Mouse (Mus musculus): Measurements from ENCODE around the gene Maats1. TPM values are rescaled to one million over a fixed set of nuclear protein-coding genes. Genes with fewer than 3 reads are reported as not detected.
A peak's percentile ranks its signal among the peaks of the same experiment; 100 is the strongest.

Maats1 gene
- polyA plus RNA-seq, 1 experiment from 2014 or later: not detected

DNA sequence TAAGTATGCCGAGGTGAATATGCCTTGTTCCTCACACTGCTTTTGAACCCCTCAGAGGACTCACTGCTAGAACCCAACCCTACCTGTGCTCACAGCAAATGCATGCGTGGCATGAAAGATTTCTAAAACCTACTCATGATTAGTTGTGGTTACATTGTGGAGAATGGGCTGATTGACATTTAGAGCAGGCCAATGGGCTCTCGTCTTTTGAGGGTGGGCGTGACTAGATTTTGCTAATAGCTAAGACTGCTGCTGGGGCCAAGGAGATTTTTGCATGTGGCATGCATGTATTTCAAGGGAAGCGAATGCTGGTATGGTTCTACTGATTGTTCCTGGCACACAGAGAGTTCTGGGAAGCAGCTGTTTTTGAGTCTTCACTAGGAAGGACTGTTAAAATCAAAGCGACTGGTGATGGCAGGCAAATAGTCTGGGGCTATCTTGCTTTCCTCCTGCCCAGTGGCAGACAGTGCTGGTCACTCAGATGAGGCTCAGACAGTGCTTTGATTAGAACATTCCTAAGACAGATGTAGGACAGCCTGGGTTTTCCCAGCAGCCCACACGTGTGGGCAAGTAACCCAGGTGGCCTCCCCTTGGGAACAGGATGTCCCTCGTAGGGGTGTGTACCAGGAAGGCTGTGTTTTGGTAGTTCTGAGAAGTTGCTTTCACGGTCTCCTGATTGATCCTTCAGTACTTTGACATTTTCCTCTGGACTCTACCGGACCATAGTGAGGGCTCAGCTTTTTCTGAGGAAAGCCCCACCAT lies 32.6 kb upstream of the Maats1 start:
- no peak overlapping the region for H3K4me3 ChIP-seq (ENCODE audit: low read depth, low read length)
- H3K27me3 ChIP-seq (ENCODE audit: control insufficient read depth, insufficient read depth, low read length): no peaks in the 10 kb centered on the region
- H3K36me3 ChIP-seq (ENCODE audit: control insufficient read depth, insufficient read depth, low read length): no peaks in the 10 kb centered on the region
- 80% methylated on average over 10 of the region's 10 CpGs for WGBS
- H3K4me1 ChIP-seq (ENCODE audit: control insufficient read depth, insufficient read depth, low read length): no peaks in the 10 kb centered on the region; the same call in 1 of the 2 replicates
- H3K9ac ChIP-seq (replicated peaks; ENCODE audit: low read depth, low read length): no peak overlapping the region
- no peak overlapping the region for H3K4me2 ChIP-seq (replicated peaks; ENCODE audit: low read depth, low read length)
- H3K27ac ChIP-seq (ENCODE audit: low read length): no peak overlapping the region
- H3K9me3 ChIP-seq (ENCODE audit: control insufficient read depth, low read depth, low read length): no peaks in the 10 kb centered on the region
- ATAC-seq (ENCODE audit: insufficient number of reproducible peaks, insufficient read depth, low FRiP score, low read depth): no peak

DNA sequence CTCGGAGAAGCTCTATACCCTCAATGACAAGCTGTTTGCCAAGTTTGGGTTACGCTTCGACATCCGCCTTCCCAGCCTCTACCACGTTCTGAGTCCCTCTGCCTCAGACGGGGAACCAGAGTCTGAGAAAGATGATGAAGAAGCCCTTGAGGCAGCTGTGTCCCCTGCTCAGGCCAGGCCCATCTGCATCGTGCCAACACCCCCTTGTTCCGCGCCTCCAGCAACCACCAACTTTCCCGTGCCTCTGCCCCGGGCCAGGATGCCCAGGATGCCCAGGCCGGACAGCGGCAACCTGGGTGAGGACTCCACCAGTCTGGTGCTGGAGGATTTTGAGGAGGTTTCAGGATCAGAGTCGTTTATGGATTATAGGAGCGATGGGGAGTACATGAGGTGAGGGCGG lies 32.0 kb upstream of the Maats1 start:
- Histone ChIP-seq H3K4me2 (replicated peaks; ENCODE audit: low read depth, low read length) (no peak overlapping the region), H3K27ac (ENCODE audit: low read length) (no peak overlapping the region), H3K9me3 (ENCODE audit: control insufficient read depth, low read depth, low read length) (no peaks in the 10 kb centered on the region), H3K27me3 (ENCODE audit: control insufficient read depth, insufficient read depth, low read length) (no peaks in the 10 kb centered on the region), H3K9ac (replicated peaks; ENCODE audit: low read depth, low read length) (no peak overlapping the region), H3K36me3 (ENCODE audit: control insufficient read depth, insufficient read depth, low read length) (no peaks in the 10 kb centered on the region), H3K4me3 (ENCODE audit: low read depth, low read length) (no peak overlapping the region), H3K4me1 (ENCODE audit: control insufficient read depth, insufficient read depth, low read length) (no peaks in the 10 kb centered on the region; the same call in 1 of the 2 replicates)
- WGBS: 85% methylated on average over 16 of the region's 16 CpGs
- ATAC-seq (ENCODE audit: insufficient number of reproducible peaks, insufficient read depth, low FRiP score, low read depth): no peak

DNA sequence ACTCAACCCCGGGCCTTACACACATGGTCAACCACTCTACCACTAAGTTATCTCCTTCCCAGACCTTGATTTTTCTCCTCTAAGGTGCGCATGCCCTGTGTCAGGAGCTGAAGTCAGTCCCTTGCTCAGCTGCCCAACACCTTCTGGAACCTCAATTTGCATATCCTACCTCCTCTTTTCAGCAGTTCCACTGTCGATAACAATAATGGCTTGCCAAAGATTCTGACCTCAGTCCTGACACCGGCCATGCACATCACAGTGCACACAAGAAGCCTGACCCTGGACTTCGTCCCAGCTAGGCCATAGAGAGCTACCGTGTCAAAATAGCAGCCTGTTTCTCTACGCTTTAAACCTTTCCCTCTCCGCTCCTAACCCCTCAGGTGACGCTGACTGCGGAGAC lies 31.5 kb upstream of the Maats1 start:
- Histone ChIP-seq H3K9me3 (ENCODE audit: control insufficient read depth, low read depth, low read length) (no peaks in the 10 kb centered on the region), H3K27ac (ENCODE audit: low read length) (no peak overlapping the region), H3K4me3 (ENCODE audit: low read depth, low read length) (no peak overlapping the region), H3K36me3 (ENCODE audit: control insufficient read depth, insufficient read depth, low read length) (no peaks in the 10 kb centered on the region), H3K9ac (replicated peaks; ENCODE audit: low read depth, low read length) (no peak overlapping the region), H3K4me1 (ENCODE audit: control insufficient read depth, insufficient read depth, low read length) (no peaks in the 10 kb centered on the region; the same call in 1 of the 2 replicates), H3K27me3 (ENCODE audit: control insufficient read depth, insufficient read depth, low read length) (no peaks in the 10 kb centered on the region), H3K4me2 (replicated peaks; ENCODE audit: low read depth, low read length) (no peak overlapping the region)
- WGBS: 82% methylated on average over 10 of the region's 10 CpGs
- no peak for ATAC-seq (ENCODE audit: insufficient number of reproducible peaks, insufficient read depth, low FRiP score, low read depth)

DNA sequence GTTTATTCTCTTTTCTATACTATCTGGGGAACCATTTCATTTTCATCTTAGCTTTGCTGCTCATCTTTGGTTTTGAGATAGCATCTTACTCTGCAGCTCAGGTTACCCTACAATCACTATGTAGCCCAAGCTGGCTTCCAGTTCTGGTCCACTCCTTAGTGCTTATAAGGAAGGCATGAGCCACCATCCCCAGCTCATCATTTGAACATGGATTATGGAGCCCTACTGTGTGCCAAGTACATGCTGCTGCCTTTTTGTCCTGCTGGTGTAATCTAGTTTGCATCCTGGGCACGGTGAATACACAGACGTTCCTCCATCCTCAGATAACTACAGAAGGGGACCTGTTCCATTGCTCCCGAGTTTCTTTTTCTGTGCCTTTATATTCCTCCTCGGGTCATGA lies 30.9 kb upstream of the Maats1 start:
- no peaks in the 10 kb centered on the region for H3K36me3 ChIP-seq (ENCODE audit: control insufficient read depth, insufficient read depth, low read length)
- H3K4me3 ChIP-seq (ENCODE audit: low read depth, low read length): no peak overlapping the region
- no peak overlapping the region for H3K9ac ChIP-seq (replicated peaks; ENCODE audit: low read depth, low read length)
- no peak overlapping the region for H3K4me2 ChIP-seq (replicated peaks; ENCODE audit: low read depth, low read length)
- no peaks in the 10 kb centered on the region for H3K9me3 ChIP-seq (ENCODE audit: control insufficient read depth, low read depth, low read length)
- ATAC-seq (ENCODE audit: insufficient number of reproducible peaks, insufficient read depth, low FRiP score, low read depth): no peak
- no peaks in the 10 kb centered on the region; the same call in 1 of the 2 replicates for H3K4me1 ChIP-seq (ENCODE audit: control insufficient read depth, insufficient read depth, low read length)
- H3K27ac ChIP-seq (ENCODE audit: low read length): no peak overlapping the region
- WGBS: 86% methylated on average over 4 of the region's 4 CpGs
- H3K27me3 ChIP-seq (ENCODE audit: control insufficient read depth, insufficient read depth, low read length): no peaks in the 10 kb centered on the region

DNA sequence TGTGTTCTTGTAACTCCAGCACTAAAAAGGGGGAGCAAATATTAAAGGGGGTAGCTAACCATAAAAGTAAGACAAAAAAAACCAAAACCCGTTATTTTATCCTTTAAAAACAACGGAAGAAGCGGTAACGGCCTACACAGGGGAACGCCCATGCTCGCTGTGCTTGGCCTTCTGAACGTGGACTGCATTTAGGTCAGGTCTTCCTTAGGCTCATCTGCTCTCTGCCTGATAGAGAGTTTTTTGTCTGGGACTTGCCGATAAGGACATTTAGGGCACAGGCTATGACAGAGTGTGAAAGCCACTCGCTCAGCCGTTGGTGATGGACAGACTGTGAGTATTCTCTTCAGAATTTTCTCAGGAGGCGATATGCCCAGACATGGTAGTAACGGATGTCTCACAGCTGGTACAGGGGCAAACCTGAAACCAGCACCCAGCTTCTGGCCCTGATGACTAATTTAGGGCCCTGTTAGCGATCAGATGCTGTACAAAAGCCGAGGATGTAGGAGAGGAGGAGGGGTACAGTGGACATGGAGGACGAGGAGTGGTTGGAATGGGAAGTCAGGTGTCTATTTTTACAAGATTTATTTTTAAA lies 29.9 kb upstream of the Maats1 start:
- Histone ChIP-seq H3K9ac (replicated peaks; ENCODE audit: low read depth, low read length) (no peak overlapping the region), H3K27ac (ENCODE audit: low read length) (no peak overlapping the region), H3K36me3 (ENCODE audit: control insufficient read depth, insufficient read depth, low read length) (no peaks in the 10 kb centered on the region), H3K4me2 (replicated peaks; ENCODE audit: low read depth, low read length) (no peak overlapping the region), H3K9me3 (ENCODE audit: control insufficient read depth, low read depth, low read length) (no peaks in the 10 kb centered on the region), H3K4me3 (ENCODE audit: low read depth, low read length) (no peak overlapping the region), H3K4me1 (ENCODE audit: control insufficient read depth, insufficient read depth, low read length) (no peaks in the 10 kb centered on the region), H3K27me3 (ENCODE audit: control insufficient read depth, insufficient read depth, low read length) (no peaks in the 10 kb centered on the region)
- peak; percentile 76; the same call in 1 of the 2 replicates for ATAC-seq (ENCODE audit: insufficient number of reproducible peaks, insufficient read depth, low FRiP score, low read depth)
- 83% methylated on average over 15 of the region's 15 CpGs for WGBS

DNA sequence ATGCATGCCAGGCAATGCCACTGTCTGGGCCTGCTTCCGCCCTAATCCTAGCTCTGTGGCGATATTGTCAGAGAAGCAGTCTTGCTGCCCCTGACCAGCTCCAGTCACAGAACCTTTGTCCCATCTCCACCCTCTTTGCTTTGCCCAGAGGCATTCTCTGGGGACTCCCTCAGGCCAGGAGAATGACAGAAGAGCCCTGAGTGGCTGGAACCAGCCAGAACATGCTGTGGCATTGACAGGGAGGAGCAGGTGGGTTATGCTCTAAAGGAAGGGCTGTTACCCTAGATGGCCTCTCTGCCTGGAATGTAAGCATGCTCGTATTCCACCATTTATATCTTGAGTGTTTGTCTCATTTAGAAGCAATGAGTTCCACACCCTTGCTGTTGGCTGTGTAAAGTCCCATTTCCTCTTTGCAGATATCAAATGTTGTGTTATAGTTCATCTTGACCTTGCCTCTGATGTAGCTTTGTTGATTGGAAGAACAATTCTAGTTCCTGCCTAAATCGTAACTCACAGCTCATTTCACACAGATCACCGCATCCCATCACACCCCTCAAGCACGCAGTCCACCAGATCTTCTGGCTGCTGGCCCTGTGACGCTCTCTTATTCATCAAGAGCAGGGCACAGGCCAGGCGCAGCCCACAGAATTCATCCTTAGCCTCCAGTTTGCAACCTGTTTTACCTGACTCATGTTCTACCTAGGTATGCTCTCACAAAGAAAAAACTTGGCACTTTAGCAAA lies 28.9 kb upstream of the Maats1 start:
- 80% methylated on average over 8 of the region's 8 CpGs for WGBS

DNA sequence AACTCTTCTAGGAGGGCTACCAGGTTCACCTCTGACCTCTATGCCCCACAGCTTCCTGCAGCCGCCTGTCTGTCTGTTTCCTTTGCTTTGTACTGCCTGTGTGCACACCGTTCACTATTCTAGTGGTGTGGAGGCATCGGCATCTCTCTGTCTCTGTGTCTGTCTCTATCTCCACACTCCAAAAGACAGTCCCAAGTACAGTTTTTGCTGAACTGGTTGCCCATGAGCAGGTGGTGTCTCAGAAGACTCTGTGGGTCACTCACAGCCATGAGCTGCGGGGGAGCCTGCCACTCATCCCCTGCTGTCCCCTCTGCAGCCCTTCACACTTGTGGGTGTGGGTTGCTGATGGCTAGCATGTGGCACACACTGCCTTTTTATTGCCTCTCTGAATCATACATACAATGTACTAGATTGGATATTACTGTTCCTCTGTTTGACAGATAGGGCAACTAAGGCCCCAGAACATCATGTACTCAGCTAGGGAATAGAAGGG lies 28.1 kb upstream of the Maats1 start:
- Histone ChIP-seq H3K36me3 (ENCODE audit: control insufficient read depth, insufficient read depth, low read length) (no peaks in the 10 kb centered on the region), H3K9me3 (ENCODE audit: control insufficient read depth, low read depth, low read length) (no peaks in the 10 kb centered on the region), H3K4me2 (replicated peaks; ENCODE audit: low read depth, low read length) (no peak overlapping the region), H3K27ac (ENCODE audit: low read length) (no peak overlapping the region), H3K27me3 (ENCODE audit: control insufficient read depth, insufficient read depth, low read length) (no peaks in the 10 kb centered on the region), H3K4me3 (ENCODE audit: low read depth, low read length) (no peak overlapping the region), H3K4me1 (ENCODE audit: control insufficient read depth, insufficient read depth, low read length) (no peaks in the 10 kb centered on the region), H3K9ac (replicated peaks; ENCODE audit: low read depth, low read length) (no peak overlapping the region)
- ATAC-seq (ENCODE audit: insufficient number of reproducible peaks, insufficient read depth, low FRiP score, low read depth): no peak
- 68% methylated on average over 4 of the region's 4 CpGs for WGBS

More for the DNA sequence above, 28.9 kb upstream of the Maats1 start:
- H3K27ac ChIP-seq (ENCODE audit: low read length): no peak overlapping the region
- no peaks in the 10 kb centered on the region for H3K27me3 ChIP-seq (ENCODE audit: control insufficient read depth, insufficient read depth, low read length)
- H3K4me1 ChIP-seq (ENCODE audit: control insufficient read depth, insufficient read depth, low read length): no peaks in the 10 kb centered on the region
- no peak for ATAC-seq (ENCODE audit: insufficient number of reproducible peaks, insufficient read depth, low FRiP score, low read depth)
- H3K4me2 ChIP-seq (replicated peaks; ENCODE audit: low read depth, low read length): no peak overlapping the region
- no peak overlapping the region for H3K4me3 ChIP-seq (ENCODE audit: low read depth, low read length)
- no peaks in the 10 kb centered on the region for H3K9me3 ChIP-seq (ENCODE audit: control insufficient read depth, low read depth, low read length)
- H3K9ac ChIP-seq (replicated peaks; ENCODE audit: low read depth, low read length): no peak overlapping the region
- H3K36me3 ChIP-seq (ENCODE audit: control insufficient read depth, insufficient read depth, low read length): no peaks in the 10 kb centered on the region

DNA sequence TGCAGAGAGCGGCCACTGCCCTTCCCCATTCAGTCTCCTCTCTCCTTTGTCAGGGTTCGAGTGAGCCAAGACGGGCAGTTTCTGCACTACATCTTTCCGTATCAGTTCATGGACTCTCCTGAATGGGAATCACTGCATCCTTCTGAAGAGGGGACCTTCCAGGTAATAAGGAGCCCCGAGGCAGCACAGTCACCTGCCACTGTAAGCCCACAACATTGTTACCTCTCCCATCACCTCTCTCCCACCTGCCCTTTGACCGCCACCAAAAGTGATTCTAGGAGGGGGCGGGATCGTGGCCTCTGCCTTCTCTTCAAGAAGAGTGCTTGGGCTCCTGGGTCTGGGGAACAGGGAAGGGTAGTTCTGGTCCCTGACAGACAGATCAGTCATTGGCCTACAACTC lies 27.5 kb upstream of the Maats1 start:
- 89% methylated on average over 8 of the region's 8 CpGs for WGBS
- Histone ChIP-seq H3K27ac (ENCODE audit: low read length) (no peak overlapping the region), H3K9me3 (ENCODE audit: control insufficient read depth, low read depth, low read length) (no peaks in the 10 kb centered on the region), H3K4me1 (ENCODE audit: control insufficient read depth, insufficient read depth, low read length) (no peaks in the 10 kb centered on the region), H3K27me3 (ENCODE audit: control insufficient read depth, insufficient read depth, low read length) (no peaks in the 10 kb centered on the region), H3K4me2 (replicated peaks; ENCODE audit: low read depth, low read length) (no peak overlapping the region), H3K36me3 (ENCODE audit: control insufficient read depth, insufficient read depth, low read length) (no peaks in the 10 kb centered on the region), H3K9ac (replicated peaks; ENCODE audit: low read depth, low read length) (no peak overlapping the region), H3K4me3 (ENCODE audit: low read depth, low read length) (no peak overlapping the region)
- ATAC-seq (ENCODE audit: insufficient number of reproducible peaks, insufficient read depth, low FRiP score, low read depth): no peak

All from stomach, embryonic 14.5 days (tissue).